Mouse (Mus musculus) testis, adult 10 weeks (tissue): Measurements from ENCODE around the gene Pgbd5. TPM values are rescaled to one million over a fixed set of nuclear protein-coding genes. Genes with fewer than 3 reads are reported as not detected.

Experiments used
- polyA plus RNA-seq: library from polyadenylated mRNA; stranded (reverse); fragments of 350-450 nt; fragmentation: Illumina TruSeq; extraction: RNeasy Lipid Tissue Mini Kit (QIAGEN cat#74804); gene quantifications from one replicate; pipeline ENCODE4 v1.2.3, GENCODE M21; 2014; ENCODE audit warnings: low read depth, low replicate concordance

Pgbd5 gene
- 3.4 TPM for polyA plus RNA-seq

DNA sequence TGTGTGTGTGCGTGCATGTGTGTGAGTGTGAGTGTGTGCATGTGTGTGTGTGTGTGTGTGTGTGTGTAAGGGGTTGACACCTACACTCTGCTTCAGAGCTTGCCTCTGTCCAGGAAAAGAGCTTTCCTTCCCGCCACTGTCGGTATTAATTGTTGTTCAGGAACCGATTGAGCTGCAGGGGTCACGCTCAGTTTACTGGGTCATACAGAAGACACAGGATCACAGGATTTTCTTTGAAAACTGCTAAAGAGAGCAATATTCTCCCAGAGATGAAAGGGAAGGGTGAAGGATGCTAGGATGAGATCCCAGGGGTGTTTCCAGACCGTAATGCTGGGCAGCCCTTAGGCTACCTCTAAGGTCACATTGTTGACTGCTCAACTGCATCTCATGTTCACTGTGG is at the start of gene Pgbd5:
Pgbd5 (minus strand) TSS at position 101 of the 400 bp plus-strand sequence.

Other genes with a start within 250 kb of the Pgbd5 start
- 1.8 TPM for gene Galnt2, start 208.3 kb downstream of the Pgbd5 start, polyA plus RNA-seq
- gene Cog2, start 81.1 kb upstream of the Pgbd5 start, polyA plus RNA-seq: 10.6 TPM
- 17.7 TPM for gene Agt, start 130.0 kb upstream of the Pgbd5 start, polyA plus RNA-seq
- not detected for gene Capn9, start 136.5 kb upstream of the Pgbd5 start, polyA plus RNA-seq
- 4.3 TPM for gene 2310022B05Rik, start 223.7 kb upstream of the Pgbd5 start, polyA plus RNA-seq